Mouse (Mus musculus) CH12.LX (cell line): ENCODE data around the gene Camta1. TPM values are rescaled to one million over a fixed set of nuclear protein-coding genes. Genes with fewer than 3 reads are reported as not detected.

Experiments
- DNase-seq: peaks from one replicate; pipeline ENCODE4 v3.0.0-alpha.2; 2013; ENCODE audit errors: extremely low read depth
- H3K27ac ChIP-seq: 2 replicates; pipeline ENCODE4 v1.5.1; 2012; ENCODE audit warnings: low read depth, mild to moderate bottlenecking, control low read depth, moderate library complexity; ENCODE audit not compliant: insufficient read depth
- H3K27me3 ChIP-seq: replicated peaks from 2 replicates; pipeline ENCODE3; 2012; ENCODE audit warnings: inconsistent platforms
- H3K36me3 ChIP-seq, 2 experiments: replicated peaks in 1 of 2; 2 replicates each; pipeline versions ENCODE3 to v1.6.1; 2012; ENCODE audit warnings: inconsistent platforms in 1 of 2, low read length in 1 of 2, mild to moderate bottlenecking in 1 of 2, mixed read lengths in 1 of 2, moderate library complexity in 1 of 2; ENCODE audit not compliant: control insufficient read depth in 1 of 2, insufficient read depth in 1 of 2
- H3K4me1 ChIP-seq, 2 experiments: 2 replicates each; pipeline ENCODE4 v1.6.1; 2012; ENCODE audit warnings: inconsistent platforms in 1 of 2, moderate library complexity in 1 of 2; ENCODE audit not compliant: insufficient read depth in 2 of 2, control insufficient read depth in 1 of 2
- H3K4me2 ChIP-seq: 2 replicates; pipeline ENCODE4 v1.6.1; 2012; ENCODE audit warnings: low read depth, mild to moderate bottlenecking, control low read depth; ENCODE audit not compliant: poor library complexity, insufficient read depth, severe bottlenecking
- H3K4me3 ChIP-seq, 3 experiments: fragments of 150-350 bp in 1 of 3; sonication (generic) in 1 of 3; replicated peaks in 1 of 3; 2 replicates each; pipeline versions ENCODE3 to v1.5.1; 2011 to 2012; ENCODE audit warnings: low read depth in 2 of 3, low read length in 2 of 3, mild to moderate bottlenecking in 2 of 3, moderate library complexity in 2 of 3, control low read depth in 1 of 3, improper control_type of control experiment in 1 of 3, inconsistent platforms in 1 of 3, mixed read lengths in 1 of 3; ENCODE audit not compliant: poor library complexity in 1 of 3
- H3K79me2 ChIP-seq: replicated peaks from 2 replicates; pipeline ENCODE4 v1.6.1; 2012; ENCODE audit warnings: mild to moderate bottlenecking, moderate library complexity; ENCODE audit not compliant: control insufficient read depth, poor library complexity, insufficient read depth, severe bottlenecking; ENCODE audit errors: extremely low read depth
- H3K9ac ChIP-seq: 2 replicates; pipeline ENCODE4 v1.6.1; 2012; ENCODE audit warnings: low read depth, mild to moderate bottlenecking, control low read depth, moderate library complexity; ENCODE audit not compliant: insufficient read depth
- H3K9me3 ChIP-seq: replicated peaks from 2 replicates; pipeline ENCODE3; 2012; ENCODE audit warnings: low read length, inconsistent platforms, mixed read lengths
- BHLHE40 ChIP-seq: IDR thresholded peaks from 2 replicates; pipeline ENCODE4 v1.6.1; 2011; ENCODE audit warnings: mild to moderate bottlenecking, low read depth, low read length, improper control_type of control experiment
- CHD1 ChIP-seq: IDR thresholded peaks from 2 replicates; pipeline ENCODE4 v1.6.1; 2012; ENCODE audit warnings: low read depth, low read length, improper control_type of control experiment, inconsistent platforms
- CHD2 ChIP-seq: IDR thresholded peaks from 2 replicates; pipeline ENCODE4 v1.6.1; 2011; ENCODE audit warnings: low read length, improper control_type of control experiment
- CTCF ChIP-seq, 2 experiments: IDR thresholded peaks in 1 of 2; conservative IDR thresholded peaks in 1 of 2; 2 replicates each; pipeline ENCODE4 v1.5.1; 2011 to 2012; ENCODE audit warnings: low read depth in 2 of 2, low read length in 2 of 2, improper control_type of control experiment in 1 of 2, inconsistent platforms in 1 of 2, mild to moderate bottlenecking in 1 of 2, moderate library complexity in 1 of 2
- E2F4 ChIP-seq: IDR thresholded peaks from 2 replicates; pipeline ENCODE4 v1.6.1; 2011; ENCODE audit warnings: low read depth, low read length, improper control_type of control experiment; ENCODE audit not compliant: insufficient replicate concordance
- ELF1 ChIP-seq: IDR thresholded peaks from 2 replicates; pipeline ENCODE4 v1.6.1; 2014; ENCODE audit warnings: low read depth, mild to moderate bottlenecking, inconsistent platforms, low read length, improper control_type of control experiment
- EP300 ChIP-seq: IDR thresholded peaks from 2 replicates; pipeline ENCODE4 v1.6.1; 2011; ENCODE audit warnings: low read length, improper control_type of control experiment
- ETS1 ChIP-seq: conservative IDR thresholded peaks from 2 replicates; pipeline ENCODE4 v1.6.1; 2012; ENCODE audit warnings: low read depth, mild to moderate bottlenecking, inconsistent platforms, low read length, improper control_type of control experiment, moderate library complexity
- GABPA ChIP-seq: IDR thresholded peaks from 2 replicates; pipeline ENCODE4 v1.6.1; 2012; ENCODE audit warnings: low read depth, low read length, improper control_type of control experiment, inconsistent platforms; ENCODE audit not compliant: insufficient replicate concordance
- HCFC1 ChIP-seq: IDR thresholded peaks from 2 replicates; pipeline ENCODE4 v1.6.1; 2012; ENCODE audit warnings: low read depth, mild to moderate bottlenecking, inconsistent platforms, low read length, improper control_type of control experiment
- IRF4 ChIP-seq: IDR thresholded peaks from 2 replicates; pipeline ENCODE4 v1.6.1; 2014; ENCODE audit warnings: low read depth, mild to moderate bottlenecking, inconsistent platforms, low read length, improper control_type of control experiment
- JUN ChIP-seq: IDR thresholded peaks from 2 replicates; pipeline ENCODE4 v1.6.1; 2011; ENCODE audit warnings: low read depth, mild to moderate bottlenecking, low read length, improper control_type of control experiment, moderate library complexity; ENCODE audit not compliant: insufficient read depth
- JUND ChIP-seq: conservative IDR thresholded peaks from 2 replicates; pipeline ENCODE4 v1.6.1; 2011; ENCODE audit warnings: low read depth, low read length, improper control_type of control experiment
- KAT2A ChIP-seq: IDR thresholded peaks from 2 replicates; pipeline ENCODE4 v1.6.1; 2012; ENCODE audit warnings: low read length, improper control_type of control experiment, inconsistent platforms; ENCODE audit not compliant: insufficient replicate concordance
- MAFK ChIP-seq: IDR thresholded peaks from 2 replicates; pipeline ENCODE4 v1.6.1; 2011; ENCODE audit warnings: low read length, improper control_type of control experiment; ENCODE audit not compliant: insufficient replicate concordance
- MAX ChIP-seq: IDR thresholded peaks from 2 replicates; pipeline ENCODE4 v1.6.1; 2011; ENCODE audit warnings: low read length, improper control_type of control experiment
- MAZ ChIP-seq: IDR thresholded peaks from 2 replicates; pipeline ENCODE4 v1.6.1; 2012; ENCODE audit warnings: low read depth, mild to moderate bottlenecking, inconsistent platforms, low read length, improper control_type of control experiment, moderate library complexity
- MEF2A ChIP-seq: IDR thresholded peaks from 2 replicates; pipeline ENCODE4 v1.6.1; 2014; ENCODE audit warnings: low read depth, mild to moderate bottlenecking, inconsistent platforms, low read length, improper control_type of control experiment, borderline replicate concordance
- MXI1 ChIP-seq: IDR thresholded peaks from 2 replicates; pipeline ENCODE4 v1.6.1; 2011; ENCODE audit warnings: mild to moderate bottlenecking, low read depth, low read length, improper control_type of control experiment
- MYC ChIP-seq: IDR thresholded peaks from 2 replicates; pipeline ENCODE4 v1.6.1; 2011; ENCODE audit warnings: low read depth, mild to moderate bottlenecking, improper control_type of control experiment, low read length
- NELFE ChIP-seq: IDR thresholded peaks from 2 replicates; pipeline ENCODE4 v1.6.1; 2011; ENCODE audit warnings: low read depth, low read length, improper control_type of control experiment
- NRF1 ChIP-seq: IDR thresholded peaks from 2 replicates; pipeline ENCODE4 v1.6.1; 2014; ENCODE audit warnings: low read depth, mild to moderate bottlenecking, inconsistent platforms, low read length, improper control_type of control experiment, moderate library complexity
- PAX5 ChIP-seq: IDR thresholded peaks from 2 replicates; pipeline ENCODE4 v1.6.1; 2012; ENCODE audit warnings: low read length, inconsistent platforms, mixed read lengths
- POLR2A ChIP-seq: IDR thresholded peaks from 2 replicates; pipeline ENCODE4 v1.6.1; 2011; ENCODE audit warnings: low read depth, mild to moderate bottlenecking, improper control_type of control experiment, low read length
- POLR2AphosphoS2 ChIP-seq: IDR thresholded peaks from 2 replicates; pipeline ENCODE4 v1.6.1; 2011; ENCODE audit warnings: low read depth, low read length, improper control_type of control experiment
- RAD21 ChIP-seq: IDR thresholded peaks from 2 replicates; pipeline ENCODE4 v1.6.1; 2011; ENCODE audit warnings: low read depth, mild to moderate bottlenecking, low read length, improper control_type of control experiment, moderate library complexity
- RCOR1 ChIP-seq: conservative IDR thresholded peaks from 2 replicates; pipeline ENCODE4 v1.6.1; 2012; ENCODE audit warnings: low read depth, mild to moderate bottlenecking, inconsistent platforms, low read length, improper control_type of control experiment
- SIN3A ChIP-seq: IDR thresholded peaks from 2 replicates; pipeline ENCODE4 v1.6.1; 2012; ENCODE audit warnings: low read length, improper control_type of control experiment, inconsistent platforms
- SMC3 ChIP-seq: IDR thresholded peaks from 2 replicates; pipeline ENCODE4 v1.6.1; 2011; ENCODE audit warnings: low read depth, low read length, improper control_type of control experiment
- TBP ChIP-seq: conservative IDR thresholded peaks from 2 replicates; pipeline ENCODE4 v1.6.1; 2011; ENCODE audit warnings: low read depth, low read length, improper control_type of control experiment
- TCF12 ChIP-seq: IDR thresholded peaks from 2 replicates; pipeline ENCODE4 v1.6.1; 2014; ENCODE audit warnings: low read depth, mild to moderate bottlenecking, inconsistent platforms, low read length, improper control_type of control experiment
- UBTF ChIP-seq: IDR thresholded peaks from 2 replicates; pipeline ENCODE4 v1.6.1; 2012; ENCODE audit warnings: low read depth, mild to moderate bottlenecking, inconsistent platforms, low read length, improper control_type of control experiment, moderate library complexity
- USF1 ChIP-seq: IDR thresholded peaks from 2 replicates; pipeline ENCODE4 v1.6.1; 2014; ENCODE audit warnings: low read depth, mild to moderate bottlenecking, inconsistent platforms, low read length, improper control_type of control experiment
- USF2 ChIP-seq: conservative IDR thresholded peaks from 2 replicates; pipeline ENCODE4 v1.6.1; 2011; ENCODE audit warnings: low read depth, low read length, improper control_type of control experiment
- ZC3H11A ChIP-seq: IDR thresholded peaks from 2 replicates; pipeline ENCODE4 v1.6.1; 2012; ENCODE audit warnings: low read depth, mild to moderate bottlenecking, inconsistent platforms, low read length, improper control_type of control experiment
- ZKSCAN1 ChIP-seq: IDR thresholded peaks from 2 replicates; pipeline ENCODE4 v1.6.1; 2012; ENCODE audit warnings: low read depth, inconsistent platforms, low read length, improper control_type of control experiment, borderline replicate concordance
- ZMIZ1 ChIP-seq: IDR thresholded peaks from 2 replicates; pipeline ENCODE4 v1.6.1; 2012; ENCODE audit warnings: low read depth, mild to moderate bottlenecking, inconsistent platforms, low read length, improper control_type of control experiment
- ZNF384 ChIP-seq: IDR thresholded peaks from 2 replicates; pipeline ENCODE4 v1.6.1; 2012; ENCODE audit warnings: low read depth, low read length, improper control_type of control experiment, inconsistent platforms
- dilution Hi-C: fragments of 300-500 bp; cut with MboI; formaldehyde crosslinking; loops from 2 replicates; pipeline ENCODE4 v1.14.3; 2020; ENCODE audit warnings: low sequenced_read_pairs; ENCODE audit not compliant: extremely low pct_unique_long_range_greater_than_20kb, extremely low pct_ligation_motif_present
- in situ Hi-C: fragments of 300-500 bp; cut with MboI; formaldehyde crosslinking; loops from 3 replicates; pipeline ENCODE4 v1.14.3; 2019; ENCODE audit warnings: low sequenced_read_pairs, low pct_ligation_motif_present, low pct_unique_long_range_greater_than_20kb, mixed read lengths
- polyA plus RNA-seq: library from polyadenylated mRNA; unstranded; fragments of >175 nt; gene quantifications from 2 replicates; pipeline ENCODE4 v1.2.1, GENCODE M21; 2012; ENCODE audit warnings: low read depth; ENCODE audit not compliant: insufficient read length
- total RNA-seq, 2 experiments: library from RNA; depleted of rRNA; stranded (reverse); fragments of 300-350 nt in 1 of 2; fragments of >200 nt in 1 of 2; gene quantifications; 2 replicates each; pipeline ENCODE4 v1.2.3; 2012 to 2014

Gene Camta1
- total and polyA plus RNA-seq, 3 experiments, result 9.9 to 32.5 (median 15.3) TPM

GRCm38 (mm10) chr4:150909451-150910156, 952.1 kb downstream of the Camta1 start:
- Histone ChIP-seq H3K4me2 (no peak overlapping the region), H3K36me3 (peaks cover 24 to 34% of the 10 kb centered on the region in 2 experiments), H3K79me2 (peaks cover 27% of the 10 kb centered on the region), H3K9me3 (no peaks in the 10 kb centered on the region), H3K4me3 (peak overlapping the region; percentile 83 to 91 (median 88)), H3K4me1 (peaks cover 8 to 38% of the 10 kb centered on the region in 2 experiments), H3K27me3 (no peaks in the 10 kb centered on the region), H3K9ac (peak overlapping the region; percentile 65), H3K27ac (peak overlapping the region; percentile 34)
- in situ Hi-C loops, result no loop called here
- dilution Hi-C loops, result no loop called here
- DNase-seq, result peak; percentile 98
- TF ChIP-seq ZMIZ1 (peak; percentile 83; the same call in 1 of the 2 replicates), POLR2A (peak; percentile 91), NRF1 (peak; percentile 97), MEF2A (peak; percentile 71), ZNF384 (no peak), SIN3A (peak; percentile 89), MAFK (no peak), IRF4 (no peak), MXI1 (peak; percentile 91), USF2 (no peak), BHLHE40 (peak; percentile 27; the same call in 1 of the 2 replicates), USF1 (no peak), ELF1 (peak; percentile 95), RAD21 (no peak), EP300 (no peak), MAZ (peak; percentile 97), PAX5 (no peak), JUN (no peak), TCF12 (peak; percentile 82), ZKSCAN1 (no peak), CHD1 (no peak), JUND (no peak), NELFE (peak; percentile 91), SMC3 (no peak), TBP (peak; percentile 28; the same call in 1 of the 2 replicates), UBTF (peak; percentile 80; the same call in 1 of the 2 replicates), GABPA (no peak; the same call in 1 of the 2 replicates), MYC (peak; percentile 40; the same call in 1 of the 2 replicates), E2F4 (no peak), ETS1 (no peak), CTCF (conservative IDR thresholded peaks at IDR 0.05 in 1 of 2, IDR thresholded peaks at IDR 0.05 in 1 of 2; ENCODE audit: low read depth in 2 of 2, low read length in 2 of 2) (no peak), ZC3H11A (no peak), RCOR1 (no peak), MAX (peak; percentile 87), POLR2AphosphoS2 (peak; percentile 74; the same call in 1 of the 2 replicates), CHD2 (peak; percentile 77), HCFC1 (peak; percentile 92), KAT2A (peak; percentile 81; the same call in 1 of the 2 replicates)
